Mouse (Mus musculus): ENCODE data around the gene Uba3.

Uba3 gene

DNA sequence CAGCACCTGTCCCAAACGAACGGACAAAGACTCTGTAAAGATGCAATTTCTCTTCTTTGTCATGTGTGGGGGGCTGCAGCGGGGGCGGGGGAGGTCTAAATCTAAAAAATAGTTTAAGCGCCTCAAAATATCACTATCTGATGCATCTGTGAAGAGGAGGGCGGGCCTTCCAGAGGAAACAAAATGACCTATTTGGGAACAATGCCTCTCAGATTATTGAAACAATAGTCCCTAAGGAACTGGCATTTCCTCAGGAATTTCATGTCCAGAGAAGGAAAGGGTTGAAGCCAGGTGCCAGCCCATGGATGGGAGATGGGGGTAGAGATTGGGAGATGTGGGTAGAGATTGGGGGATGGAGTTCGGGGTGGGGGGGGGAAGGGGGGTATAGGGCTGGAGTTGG lies 63.6 kb downstream of the Uba3 start:
- DNase-seq (ENCODE audit: low read depth, low spot score): no peak
